Mouse (Mus musculus) fibroblast of lung, adult 2 months (primary cell): ENCODE data around the gene Adamtsl2.

Source experiments
- DNase-seq: peaks from one replicate; pipeline ENCODE4 v3.0.0-alpha.2; 2011; ENCODE audit warnings: low read depth

Adamtsl2 gene

GRCm38 (mm10) chr2:27075485-27075884, 3.7 kb upstream of the Adamtsl2 start:
- DNase-seq: no peak

GRCm38 (mm10) chr2:27077655-27078244, 1.4 kb upstream of the Adamtsl2 start:
- no peak for DNase-seq

GRCm38 (mm10) chr2:27078312-27078711, 867 bp upstream of the Adamtsl2 start:
- DNase-seq: no peak

- no peak for DNase-seq
Observed at GRCm38 (mm10) chr2:27079649-27080048, 470 bp downstream of the Adamtsl2 start.

- DNase-seq: no peak
Observed at GRCm38 (mm10) chr2:27083761-27084475, 4.7 kb downstream of the Adamtsl2 start.

GRCm38 (mm10) chr2:27084963-27085362, 5.8 kb downstream of the Adamtsl2 start:
- no peak for DNase-seq

GRCm38 (mm10) chr2:27085801-27086200, 6.6 kb downstream of the Adamtsl2 start:
- DNase-seq: no peak

GRCm38 (mm10) chr2:27086483-27087010, 7.4 kb downstream of the Adamtsl2 start:
- no peak for DNase-seq

GRCm38 (mm10) chr2:27087581-27087980, 8.4 kb downstream of the Adamtsl2 start:
- DNase-seq: no peak

GRCm38 (mm10) chr2:27088071-27088644, 9.0 kb downstream of the Adamtsl2 start:
- DNase-seq: no peak

- DNase-seq: no peak
Observed at GRCm38 (mm10) chr2:27088700-27089099, 9.5 kb downstream of the Adamtsl2 start.

- no peak for DNase-seq
Observed at GRCm38 (mm10) chr2:27089238-27089637, 10.1 kb downstream of the Adamtsl2 start.

GRCm38 (mm10) chr2:27095178-27095577, 16.0 kb downstream of the Adamtsl2 start:
- DNase-seq: no peak

GRCm38 (mm10) chr2:27096341-27096981, 17.3 kb downstream of the Adamtsl2 start:
- DNase-seq: no peak

- DNase-seq: no peak
Observed at GRCm38 (mm10) chr2:27097241-27097656, 18.1 kb downstream of the Adamtsl2 start.

- DNase-seq: no peak
Observed at GRCm38 (mm10) chr2:27097776-27098175, 18.6 kb downstream of the Adamtsl2 start.

GRCm38 (mm10) chr2:27103554-27103953, 24.4 kb downstream of the Adamtsl2 start:
- DNase-seq: no peak

- no peak for DNase-seq
Observed at GRCm38 (mm10) chr2:27106816-27107215, 27.6 kb downstream of the Adamtsl2 start.

- DNase-seq: no peak
Observed at GRCm38 (mm10) chr2:27108144-27108543, 29.0 kb downstream of the Adamtsl2 start.

- DNase-seq: no peak
Observed at GRCm38 (mm10) chr2:27109052-27109451, 29.9 kb downstream of the Adamtsl2 start.

- DNase-seq: no peak
Observed at GRCm38 (mm10) chr2:27112585-27112984, 33.4 kb downstream of the Adamtsl2 start.

GRCm38 (mm10) chr2:27114169-27114568, 35.0 kb downstream of the Adamtsl2 start:
- DNase-seq: no peak

- DNase-seq: no peak
Observed at GRCm38 (mm10) chr2:27118452-27118851, 39.3 kb downstream of the Adamtsl2 start.
